In the genomic region with DNA sequence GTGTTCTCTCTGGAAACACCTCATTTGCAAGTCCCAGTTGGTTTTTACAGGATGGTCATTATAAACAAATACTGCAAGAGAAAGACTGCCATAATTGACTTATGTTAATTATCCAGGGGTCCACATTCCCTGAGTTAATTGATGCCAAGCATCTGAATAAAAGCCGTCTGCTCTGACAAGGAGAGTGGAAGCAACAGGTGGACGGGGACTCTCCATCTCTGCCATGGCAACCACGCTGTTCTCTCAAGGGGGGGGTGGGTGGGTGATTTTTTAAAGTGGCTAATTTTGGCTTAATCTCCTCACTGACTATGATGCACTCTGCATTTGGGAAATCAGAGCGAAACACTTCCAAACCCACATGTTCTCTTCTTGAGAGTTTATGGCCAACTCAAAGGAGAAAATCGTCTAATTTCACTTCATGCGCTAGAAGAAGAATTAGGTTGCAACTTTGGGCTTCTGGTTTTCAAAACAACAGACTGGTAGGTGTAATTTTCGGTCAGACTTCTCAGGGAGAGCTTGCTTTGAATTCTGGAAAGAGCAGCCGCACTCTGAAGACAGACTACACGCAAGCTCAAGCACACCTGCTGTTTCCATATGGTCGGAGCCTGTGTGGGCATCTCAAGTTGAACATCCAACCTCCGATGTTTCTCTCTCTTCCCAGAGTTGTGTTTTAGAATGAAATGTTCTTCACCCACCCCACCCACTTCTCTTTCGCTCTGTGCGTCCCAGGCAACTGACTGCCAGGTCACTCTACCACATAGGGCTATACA, we compare ENCODE assay signal across 13 mouse cellular contexts. TPM values are rescaled to one million over a fixed set of nuclear protein-coding genes. Genes with fewer than 3 reads are reported as not detected.
DNase-seq lines count a peak whose midpoint lies in the region.
"Had no signal": no experiment of that assay in that cellular context is flagged by ENCODE, and none has a peak within 500 bp of the region (broad histone marks: within the 10 kb centered on the region; RNA-seq: fewer than 3 reads in every experiment).

No protein-coding gene starts in this region.

- intact Hi-C loops in left cerebral cortex, postnatal 14 days (cut with DNase I): loop anchor here (5.0 kb wide), 1 partner anchor 380 kb away; no protein-coding TSS in a partner anchor

- peak; percentile 42 to 74 for DNase-seq in layer of hippocampus, adult 18-20 months (ENCODE audit: low spot score in 2 of 2)
- DNase-seq in layer of hippocampus, postnatal 25 days (ENCODE audit: extremely low spot score in 1 of 2, low spot score in 1 of 2): no peak
- peak; percentile 72 for DNase-seq in frontal cortex, adult 2 months (ENCODE audit: extremely low spot score in 1 of 2, low spot score in 1 of 2)
- DNase-seq in left cerebral cortex, postnatal 14 days (ENCODE audit: low spot score in 2 of 2): peak; percentile 54 to 59
- DNase-seq in right cerebral cortex, postnatal 36 days (ENCODE audit: low spot score in 2 of 2): peak; percentile 71 to 76
- DNase-seq in spleen, postnatal 36 days (ENCODE audit: low spot score in 2 of 2): no peak
- DNase-seq in urinary bladder, postnatal 25 days (ENCODE audit: low spot score): no peak
- DNase-seq: adrenal gland, postnatal 25 days; cerebellum, adult 11 months; heart, postnatal 14 days; kidney, adult 18-20 months; lung, embryonic 14.5 days; spleen, adult 18-20 months had no signal

RNA-seq across cellular contexts. Expression of gene Cenpf, which starts 55.8 kb away (rescaled TPM):
- under 1 TPM; 0.15 to 0.40 TPM for total RNA-seq in layer of hippocampus, adult 18-20 months (2021)
- total RNA-seq in layer of hippocampus, postnatal 25 days (2021): 1 to 10 TPM in 1 of 2 experiments, under 1 TPM in 1; 0.99 to 2.1 TPM
- polyA plus RNA-seq in frontal cortex, adult 2 months (2012; rRNA removed): 0.23 and 0.24 TPM in 2 replicates
- 1 to 10 TPM; 1.4 to 1.6 TPM for total RNA-seq in left cerebral cortex, postnatal 14 days (2021)

Comparison
In these comparisons a context has a peak if more than half of its experiments do, and no peak if none do; other contexts are left out.
1. DNase-seq: peak in layer of hippocampus, adult 18-20 months (2 of 2), frontal cortex, adult 2 months (2 of 2), left cerebral cortex, postnatal 14 days (2 of 2) and right cerebral cortex, postnatal 36 days (2 of 2); none in layer of hippocampus, postnatal 25 days (0 of 2), spleen, postnatal 36 days (0 of 2) and urinary bladder, postnatal 25 days (single experiment).